Mouse (Mus musculus): Measurements from ENCODE around the gene Rbfox1. TPM values are rescaled to one million over a fixed set of nuclear protein-coding genes. Genes with fewer than 3 reads are reported as not detected.

Rbfox1 gene
- polyA plus RNA-seq, 2 experiments from 2014 or later: not detected

DNA sequence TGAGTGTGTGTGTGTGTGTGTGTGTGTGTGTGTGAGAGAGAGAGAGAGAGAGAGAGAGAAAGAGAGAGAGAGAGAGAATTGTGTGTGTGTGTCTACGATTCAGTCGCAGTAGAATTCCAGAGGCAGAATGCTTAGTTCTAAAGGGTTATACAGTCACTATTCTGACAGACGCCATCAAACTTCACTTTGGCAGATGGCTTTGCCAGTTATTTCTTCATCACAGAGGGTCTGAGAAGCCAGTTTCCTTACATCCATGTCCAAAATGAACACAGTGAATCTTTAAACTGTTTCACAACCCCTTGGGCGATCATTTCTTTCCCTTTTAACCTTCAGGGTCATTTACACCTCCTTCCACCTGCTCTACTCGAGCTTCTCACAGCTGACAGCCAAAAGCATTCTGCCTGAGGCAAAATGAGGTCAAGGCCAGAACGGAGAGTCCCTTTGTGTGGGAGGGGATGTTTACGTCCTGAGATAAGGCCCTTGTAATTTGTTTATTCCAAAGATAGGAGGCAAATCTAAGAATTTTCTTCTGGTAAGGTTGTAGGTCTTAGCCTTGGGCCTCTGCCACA is 1209.1 kb downstream of the Rbfox1 start:
- ATAC-seq: no peak

- no peak for ATAC-seq
These were observed 1211.9 kb downstream of the Rbfox1 start for GRCm38 (mm10) chr16:7097071-7097470.

- ATAC-seq: no peak
These were observed 1213.0 kb downstream of the Rbfox1 start for GRCm38 (mm10) chr16:7097951-7098710.

DNA sequence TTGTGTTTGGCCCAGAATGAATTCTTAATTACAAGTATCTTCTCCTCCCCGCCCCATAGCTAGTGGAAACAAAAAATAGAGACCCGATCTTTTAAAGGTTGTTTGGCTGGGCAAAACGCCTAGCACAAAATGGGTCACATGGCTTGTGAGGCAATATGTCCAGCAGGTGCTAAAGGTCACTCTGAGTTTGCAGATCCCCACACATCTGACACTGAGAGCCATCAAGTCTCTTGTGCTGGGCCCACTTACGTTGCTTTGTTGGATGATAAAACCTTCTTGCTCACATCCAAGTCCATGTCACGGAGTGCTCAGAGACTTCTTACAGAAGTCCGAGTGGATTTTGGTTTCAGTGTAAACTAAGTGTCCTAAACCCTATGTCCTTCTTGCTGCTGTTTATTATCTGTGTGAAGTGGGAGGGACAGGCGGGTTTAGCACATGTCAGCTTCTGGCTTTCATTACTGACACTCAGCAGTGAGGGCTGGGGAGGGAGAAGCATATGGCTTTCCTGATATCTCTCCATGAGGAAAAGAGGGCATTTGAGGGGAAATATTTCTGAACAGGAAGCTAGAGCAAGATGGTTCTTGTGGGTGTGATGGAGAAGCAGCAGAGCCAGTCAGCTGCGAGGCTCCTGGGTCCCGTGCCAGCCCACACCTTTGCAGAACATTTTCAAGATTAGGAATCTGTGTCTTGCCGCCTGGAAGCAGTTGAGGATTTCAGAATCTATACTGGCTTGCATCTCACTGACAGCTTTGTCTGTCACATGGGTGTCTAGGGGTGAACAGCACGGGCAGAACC is 1214.5 kb downstream of the Rbfox1 start:
- ATAC-seq: no peak

- ATAC-seq: no peak
These were observed 1217.3 kb downstream of the Rbfox1 start for GRCm38 (mm10) chr16:7102486-7102885.

- no peak for ATAC-seq
These were observed 1218.1 kb downstream of the Rbfox1 start for GRCm38 (mm10) chr16:7103301-7103700.

DNA sequence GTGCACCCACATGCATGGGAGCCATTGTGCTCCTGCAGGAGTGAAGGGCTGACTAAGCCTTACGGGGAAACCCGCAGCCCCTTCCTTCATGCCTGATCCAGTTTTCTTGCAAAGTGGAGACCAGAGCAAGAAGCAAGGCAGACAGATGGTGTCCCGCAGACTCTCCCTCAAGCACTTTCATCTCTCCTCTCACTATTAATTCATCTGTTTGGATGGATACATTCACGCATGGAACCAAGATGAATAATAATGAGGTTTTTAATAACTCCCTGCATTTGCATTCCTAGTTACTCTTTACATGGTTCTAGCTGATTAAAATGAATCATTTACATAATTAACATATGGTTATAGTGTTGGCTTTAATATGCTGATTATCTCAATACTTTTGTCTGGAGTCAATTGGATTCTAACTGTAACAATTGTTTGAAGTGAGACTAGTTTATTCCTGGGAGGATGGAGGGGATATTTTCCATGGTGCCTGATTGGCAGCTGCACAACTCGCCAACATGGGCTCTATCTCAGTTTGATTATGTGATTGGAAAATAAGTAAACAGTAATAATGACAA is 1221.4 kb downstream of the Rbfox1 start:
- no peak for ATAC-seq

GRCm38 (mm10) chr16:7115945-7116344 is 1230.8 kb downstream of the Rbfox1 start:
- no peak for ATAC-seq

DNA sequence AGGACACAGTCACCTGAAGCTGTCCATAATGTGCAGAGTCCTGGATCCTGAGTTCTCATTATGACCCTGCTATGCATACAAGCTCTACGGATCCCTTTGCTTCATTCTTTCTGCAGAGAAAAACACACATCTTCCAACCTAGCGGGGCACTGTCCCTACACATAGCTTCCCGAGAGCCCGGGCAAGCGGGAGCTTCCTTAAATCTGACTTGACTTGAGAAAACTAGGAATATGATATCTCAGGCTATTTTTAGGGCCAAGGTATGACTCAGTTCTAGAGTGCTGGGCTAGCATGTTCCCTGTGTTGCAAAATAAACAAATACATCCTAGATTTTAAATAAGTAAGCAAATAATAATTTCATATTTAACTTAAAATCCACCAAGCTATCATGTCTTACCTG is 1244.4 kb downstream of the Rbfox1 start:
- ATAC-seq: no peak

DNA sequence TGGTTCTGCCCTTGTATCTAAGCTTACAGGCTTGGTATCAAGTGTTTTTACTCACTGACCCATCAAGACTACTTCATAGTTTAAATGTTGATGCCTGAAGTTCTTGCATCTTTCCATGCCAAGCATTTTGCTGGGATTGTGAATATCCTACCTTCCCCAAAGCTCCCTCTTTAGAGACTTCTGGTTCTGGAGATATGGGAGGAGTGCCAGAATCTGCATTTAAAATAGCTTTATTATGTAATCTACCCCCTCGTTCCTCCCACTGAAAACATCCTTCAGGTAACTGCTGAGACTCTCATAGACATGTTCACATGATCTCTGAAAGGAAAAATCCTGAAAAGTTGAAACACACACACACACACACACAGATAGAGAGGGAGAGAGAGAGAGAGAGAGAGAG is 1247.3 kb downstream of the Rbfox1 start:
- ATAC-seq: no peak

- no peak for ATAC-seq
These were observed 1251.8 kb downstream of the Rbfox1 start for GRCm38 (mm10) chr16:7136971-7137370.

DNA sequence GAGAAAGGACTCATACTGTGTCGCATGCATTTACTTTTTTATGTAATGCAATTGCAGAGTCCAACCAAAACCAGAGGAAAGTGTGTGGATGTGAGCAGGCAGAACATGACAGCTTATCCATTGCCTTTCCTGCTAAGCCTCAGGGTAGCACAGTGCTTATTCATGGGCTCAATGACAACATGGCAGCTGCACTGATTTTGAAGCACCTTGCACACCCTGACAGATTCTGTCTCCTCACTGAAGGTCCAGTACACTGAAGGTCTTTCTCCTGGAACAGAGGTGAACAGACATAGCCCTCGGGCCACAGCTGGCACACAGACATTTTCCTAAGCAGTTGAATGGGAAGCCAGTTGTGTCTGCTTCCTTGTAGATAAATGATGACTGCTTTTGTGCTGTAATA is 1254.3 kb downstream of the Rbfox1 start:
- no peak for ATAC-seq

- ATAC-seq: no peak
These were observed 1255.8 kb downstream of the Rbfox1 start for GRCm38 (mm10) chr16:7140909-7141308.

DNA sequence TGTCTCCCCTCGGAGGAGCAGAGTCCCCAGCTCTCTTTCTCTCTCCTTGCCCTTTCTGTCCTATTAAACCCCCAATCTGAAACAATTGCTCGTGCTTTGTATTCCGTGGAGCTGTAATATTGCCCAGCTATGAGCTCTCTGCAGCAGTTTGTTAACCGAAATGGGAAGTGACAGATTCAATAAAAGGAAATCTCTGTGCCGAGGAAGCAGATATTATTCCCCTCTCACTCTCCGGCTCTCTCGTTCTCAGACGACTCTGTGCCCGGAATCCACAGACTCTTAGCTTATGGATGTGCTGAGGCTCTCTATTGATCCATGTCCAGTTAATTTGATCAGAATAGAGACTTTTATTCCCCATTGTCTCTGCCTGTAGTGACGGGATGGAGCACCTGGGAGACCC is 1260.3 kb downstream of the Rbfox1 start:
- ATAC-seq: no peak

- no peak for ATAC-seq
These were observed 1261.3 kb downstream of the Rbfox1 start for GRCm38 (mm10) chr16:7146454-7146853.

GRCm38 (mm10) chr16:7147884-7148283 is 1262.7 kb downstream of the Rbfox1 start:
- no peak for ATAC-seq

- ATAC-seq: no peak
These were observed 1264.1 kb downstream of the Rbfox1 start for GRCm38 (mm10) chr16:7149106-7149899.

GRCm38 (mm10) chr16:7150201-7150791 is 1265.1 kb downstream of the Rbfox1 start:
- ATAC-seq: no peak

GRCm38 (mm10) chr16:7152401-7152800 is 1267.2 kb downstream of the Rbfox1 start:
- no peak for ATAC-seq

DNA sequence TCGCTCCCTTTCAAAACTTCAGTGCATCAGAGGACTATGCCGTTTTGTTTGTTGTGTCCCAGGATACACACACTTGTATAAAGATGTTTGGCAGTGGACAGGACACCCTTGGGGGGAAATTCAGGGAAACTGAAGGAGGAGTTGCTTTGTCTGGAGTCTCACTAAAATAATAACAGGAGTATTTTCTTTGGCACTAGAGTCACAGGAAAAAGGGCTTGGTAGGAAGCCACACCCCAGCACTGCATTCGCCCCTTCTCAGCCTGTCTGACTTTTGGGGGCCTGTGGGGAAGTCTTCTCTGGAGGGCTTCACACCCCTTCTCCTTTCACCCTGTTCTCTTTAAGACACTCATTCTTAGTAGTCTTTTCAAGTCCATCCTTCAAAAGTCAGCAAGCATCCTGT is 1269.5 kb downstream of the Rbfox1 start:
- ATAC-seq: no peak

DNA sequence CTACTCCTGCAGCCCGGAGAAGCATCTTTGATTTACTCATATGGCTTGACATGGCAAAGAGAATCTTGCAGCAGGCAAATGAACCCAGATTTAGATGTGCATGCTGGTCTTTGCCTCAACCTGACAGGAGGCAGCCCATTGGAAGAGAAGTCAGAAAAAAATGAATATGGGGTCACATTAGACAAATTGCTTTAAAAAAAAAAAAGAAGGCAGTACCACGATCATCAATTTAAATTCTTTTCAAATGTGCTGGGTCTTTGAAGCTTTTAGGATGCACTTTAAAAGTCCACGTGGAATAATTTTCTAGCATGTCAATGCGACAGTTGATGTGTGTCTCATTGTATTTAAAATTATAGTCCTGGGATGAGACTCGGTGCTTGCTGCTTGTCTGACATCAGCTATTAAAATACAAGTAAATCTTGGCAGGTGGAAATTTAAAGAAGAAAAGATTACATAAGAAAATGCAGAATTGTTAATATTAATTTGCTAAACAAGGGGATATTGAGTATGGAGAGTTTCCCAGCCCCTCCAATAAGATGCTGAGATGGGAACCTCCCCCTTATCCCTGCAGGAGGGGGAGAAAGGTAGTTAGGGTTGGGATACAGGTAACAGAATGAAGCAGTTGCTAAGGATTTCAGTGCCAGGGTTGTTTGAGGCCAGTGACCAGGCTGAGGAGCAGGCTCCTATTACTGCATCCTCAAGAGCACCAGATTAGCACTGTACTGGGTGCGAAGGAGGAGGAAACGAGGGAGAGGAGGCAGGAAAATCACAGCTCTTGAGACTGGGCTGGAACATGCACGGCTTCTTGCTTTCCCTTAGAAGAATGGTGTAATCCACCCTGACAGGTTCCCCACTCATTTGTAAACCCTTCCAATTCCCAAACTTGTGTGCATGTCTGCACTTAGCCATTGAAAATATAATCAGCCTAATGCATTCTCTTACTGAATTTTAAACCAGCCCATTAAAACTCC is 1274.0 kb downstream of the Rbfox1 start:
- ATAC-seq: no peak

Measured in activated CD4-positive, CD25-positive, alpha-beta regulatory T cell, adult 4 months (primary cell).